Mouse (Mus musculus) embryonic stem cell, embryonic (primary cell): ENCODE measurements around the gene Fam198a.

Experiments
- CTCF ChIA-PET, 4 experiments: fragments of 300-600 bp in 2 of 4; fragments of 350-600 bp in 2 of 4; sonication (Branson Sonifier 250); formaldehyde crosslinking; loops; one replicate each; lab custom pipeline; 2022; ENCODE audit warnings: inconsistent platforms in 2 of 4; lab: Charles Lee
- POLR2A ChIA-PET, 4 experiments: fragments of 300-600 bp in 2 of 4; fragments of 350-600 bp in 2 of 4; sonication (Branson Sonifier 250); formaldehyde crosslinking; loops; one replicate each; lab custom pipeline; 2022; ENCODE audit warnings: antibody characterized with exemption in 4 of 4, inconsistent platforms in 1 of 4; lab: Charles Lee

Gene Fam198a

GRCm38 (mm10) chr9:121950418-121951113 is at the start of gene Fam198a:
Fam198a (plus strand) TSS chr9:121950988.
- POLR2A ChIA-PET: interaction anchor here in 1 of 4 experiments (0.5 kb wide), 1 partner anchor 104 kb away, joined by 3 read pairs; no protein-coding TSS in a partner anchor

GRCm38 (mm10) chr9:121901710-121902700 is 48.8 kb upstream of the Fam198a start:
- CTCF ChIA-PET: interaction anchor here in 2 of 4 experiments (0.5 to 1.4 kb wide), 2 partner anchors 26 to 71 kb away, joined by 4 to 9 read pairs; no protein-coding TSS in a partner anchor
- POLR2A ChIA-PET: interaction anchor here in 1 of 4 experiments (0.9 to 1.4 kb wide), 2 partner anchors 8 to 183 kb away, joined by 3 read pairs; no protein-coding TSS in a partner anchor

More at GRCm38 (mm10) chr9:121950418-121951113, at the start of gene Fam198a:
- CTCF ChIA-PET: no interaction called here

- POLR2A ChIA-PET: interaction anchor here in 1 of 4 experiments (1.4 kb wide), 1 partner anchor 10 kb away, joined by 3 read pairs; no protein-coding TSS in a partner anchor
- CTCF ChIA-PET: no interaction called here
These were observed 47.1 kb upstream of the Fam198a start for GRCm38 (mm10) chr9:121903476-121904305.

- POLR2A ChIA-PET: no interaction called here
- CTCF ChIA-PET: interaction anchor here in 1 of 4 experiments (0.6 kb wide), 1 partner anchor 74 kb away, joined by 5 read pairs; no protein-coding TSS in a partner anchor
These were observed 46.5 kb upstream of the Fam198a start for GRCm38 (mm10) chr9:121904319-121904718.

DNA sequence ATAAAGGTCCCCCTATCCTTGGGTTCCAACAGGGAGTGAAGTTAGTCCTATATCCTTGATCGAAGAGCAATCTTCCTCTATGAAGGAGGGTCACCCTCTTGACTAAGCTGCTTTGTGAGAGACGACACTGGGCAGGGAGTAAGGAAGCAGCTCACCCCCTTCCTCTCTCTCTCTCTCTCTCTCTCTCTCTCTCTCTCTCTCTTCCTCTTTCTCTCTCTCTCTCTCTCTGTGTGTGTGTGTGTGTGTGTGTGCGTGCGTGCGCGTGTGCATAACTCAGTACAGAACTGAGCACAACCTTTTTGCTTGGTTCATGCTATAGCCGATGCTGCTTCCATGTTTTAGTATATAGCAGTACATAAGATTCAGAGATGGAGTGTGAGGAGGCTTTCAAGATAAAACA is 45.8 kb upstream of the Fam198a start:
- ChIA-PET CTCF (interaction anchor here in 1 of 4 experiments (0.6 kb wide), 1 partner anchor 74 kb away, joined by 5 read pairs; no protein-coding TSS in a partner anchor), POLR2A (no interaction called here)

- POLR2A ChIA-PET: no interaction called here
These were observed 45.1 kb upstream of the Fam198a start for GRCm38 (mm10) chr9:121905556-121906185.

GRCm38 (mm10) chr9:121906456-121906855 is 44.3 kb upstream of the Fam198a start:
- ChIA-PET CTCF (no interaction called here), POLR2A (no interaction called here)

More at GRCm38 (mm10) chr9:121905556-121906185, 45.1 kb upstream of the Fam198a start:
- CTCF ChIA-PET: no interaction called here

DNA sequence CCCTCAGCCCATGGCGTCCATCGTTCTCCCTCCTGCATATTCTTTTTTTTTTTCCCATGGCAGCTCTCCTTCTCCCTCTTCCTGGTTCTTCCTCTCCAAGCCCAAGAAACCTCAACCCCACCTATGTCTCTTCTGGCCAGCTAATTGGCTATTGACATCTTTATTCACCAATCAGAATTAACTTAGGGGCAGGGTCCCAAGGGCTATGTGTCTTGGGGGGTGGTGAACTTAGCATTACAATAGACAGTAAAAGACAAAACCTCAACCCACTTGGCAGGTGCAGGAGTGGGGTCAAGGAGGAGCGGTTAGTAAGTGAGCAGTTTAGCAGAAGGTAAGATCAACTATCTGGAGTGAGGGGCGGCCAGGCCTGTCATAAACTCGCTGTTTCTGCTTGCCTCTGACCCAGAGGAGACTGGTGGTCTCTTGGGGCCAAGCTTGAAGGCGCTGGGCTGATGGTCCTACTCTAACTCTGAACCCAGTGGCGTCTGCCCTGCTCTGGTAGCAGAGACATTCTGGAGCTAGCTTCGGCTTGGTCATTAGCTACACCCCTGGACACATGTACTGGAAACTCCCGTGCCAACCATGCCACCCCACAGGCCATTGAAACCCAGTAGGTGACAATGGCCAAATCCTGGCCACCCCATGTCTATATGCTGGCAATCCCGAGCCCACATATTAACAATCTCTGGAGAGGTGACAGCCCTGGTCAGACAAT is 43.3 kb upstream of the Fam198a start:
- POLR2A ChIA-PET: interaction anchor here in 1 of 4 experiments (0.5 to 1.0 kb wide), 2 partner anchors 12 to 572 kb away, joined by 3 to 4 read pairs; no protein-coding TSS in a partner anchor
- CTCF ChIA-PET: interaction anchor here in 2 of 4 experiments (0.7 to 1.1 kb wide), 4 partner anchors 21 to 77 kb away, joined by 3 read pairs; no protein-coding TSS in a partner anchor

GRCm38 (mm10) chr9:121908321-121908720 is 42.5 kb upstream of the Fam198a start:
- ChIA-PET POLR2A (no interaction called here), CTCF (interaction anchor here in 2 of 4 experiments (0.6 to 1.1 kb wide), 3 partner anchors 19 to 77 kb away, joined by 3 read pairs; no protein-coding TSS in a partner anchor)

- ChIA-PET POLR2A (interaction anchor here in 1 of 4 experiments (0.5 kb wide), 1 partner anchor 19 kb away, joined by 3 read pairs; no protein-coding TSS in a partner anchor), CTCF (interaction anchor here in 1 of 4 experiments (0.6 kb wide), 1 partner anchor 19 kb away, joined by 3 read pairs; no protein-coding TSS in a partner anchor)
These were observed 41.2 kb upstream of the Fam198a start for GRCm38 (mm10) chr9:121909635-121910034.

DNA sequence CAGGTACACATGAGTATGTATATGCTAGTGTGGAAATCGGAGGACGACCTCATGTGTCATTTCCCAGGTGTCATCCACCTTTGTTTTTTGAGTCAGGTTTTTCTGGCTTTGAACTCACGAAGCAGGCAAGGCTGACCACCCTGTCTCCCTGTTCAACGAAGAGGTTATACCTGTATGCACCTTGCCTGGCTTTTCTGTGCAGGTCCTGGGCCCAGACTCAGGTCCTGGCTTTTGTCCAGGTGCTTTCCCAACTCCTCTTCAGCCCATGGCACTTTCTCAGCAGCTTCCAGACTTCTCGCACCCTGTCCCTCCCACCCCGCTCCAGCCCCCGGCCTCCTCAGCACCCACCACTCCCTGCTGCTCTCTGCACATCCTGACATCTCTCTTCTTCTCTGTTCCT is 39.6 kb upstream of the Fam198a start:
- ChIA-PET POLR2A (no interaction called here), CTCF (no interaction called here)

DNA sequence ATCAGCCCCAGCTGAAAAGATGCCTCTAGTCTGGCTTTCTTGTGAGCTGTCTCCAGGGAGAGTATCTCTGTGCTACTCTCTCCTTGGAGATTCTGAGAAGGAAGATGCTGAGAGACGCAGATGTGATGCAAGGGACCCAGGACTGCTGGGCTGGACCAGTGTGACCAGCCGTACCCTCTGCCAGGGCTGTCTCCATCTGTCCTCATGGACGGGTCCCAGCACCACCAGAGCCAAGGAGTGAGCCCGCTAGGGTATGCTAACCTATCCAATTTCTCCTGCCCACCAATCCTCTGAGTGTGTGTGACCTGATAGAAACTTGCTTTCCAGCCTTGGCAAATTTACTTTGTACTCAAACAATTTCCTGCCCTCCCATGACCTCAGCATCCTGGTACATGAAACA is 38.0 kb upstream of the Fam198a start:
- ChIA-PET CTCF (interaction anchor here in 3 of 4 experiments (0.6 to 1.0 kb wide), 3 partner anchors 16 to 789 kb away, joined by 3 to 5 read pairs (median 3); no protein-coding TSS in a partner anchor), POLR2A (no interaction called here)

DNA sequence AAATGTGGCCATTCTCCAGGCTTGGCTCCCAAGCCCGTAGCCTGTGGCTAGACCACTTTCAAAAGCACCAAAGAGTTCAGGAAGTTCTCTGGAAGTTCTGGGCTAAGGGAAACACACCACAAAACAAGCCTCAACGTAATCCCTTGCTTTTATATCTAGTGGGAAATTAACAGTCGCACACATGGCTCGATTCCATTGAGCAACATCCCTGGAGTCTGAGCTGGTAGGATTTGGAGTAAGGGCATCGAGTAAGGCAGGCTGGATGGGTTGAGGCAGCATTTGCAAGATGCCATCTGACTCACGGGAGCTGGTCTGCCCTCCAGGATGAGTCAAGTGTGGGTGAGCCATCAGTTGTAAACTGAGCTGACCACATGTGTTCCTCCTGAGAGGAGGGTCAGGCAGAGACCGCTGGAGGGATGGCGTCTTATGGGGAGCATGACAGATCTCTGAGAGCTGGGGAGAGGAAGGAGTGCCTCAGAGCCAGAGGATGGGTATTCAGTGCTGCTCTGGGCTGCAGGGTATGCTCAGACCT is 36.5 kb upstream of the Fam198a start:
- ChIA-PET POLR2A (no interaction called here), CTCF (interaction anchor here in 1 of 4 experiments (2.3 kb wide), 1 partner anchor 14 kb away, joined by 9 read pairs; no protein-coding TSS in a partner anchor)

- POLR2A ChIA-PET: interaction anchor here in 1 of 4 experiments (0.5 kb wide), 1 partner anchor 580 kb away, joined by 5 read pairs; no protein-coding TSS in a partner anchor
These were observed 35.7 kb upstream of the Fam198a start for GRCm38 (mm10) chr9:121915056-121915455.

GRCm38 (mm10) chr9:121916102-121916501 is 34.7 kb upstream of the Fam198a start, which contains the start of gene Cyp8b1:
Cyp8b1 (minus strand) TSS chr9:121916305.
- ChIA-PET CTCF (interaction anchor here in 3 of 4 experiments (0.6 to 2.3 kb wide), 3 partner anchors 13 to 1558 kb away, joined by 5 to 9 read pairs (median 8); no protein-coding TSS in a partner anchor), POLR2A (no interaction called here)

More at GRCm38 (mm10) chr9:121915056-121915455, 35.7 kb upstream of the Fam198a start:
- CTCF ChIA-PET: interaction anchor here in 2 of 4 experiments (1.7 to 2.3 kb wide), 2 partner anchors 14 kb away, joined by 5 to 9 read pairs; no protein-coding TSS in a partner anchor
